Mouse (Mus musculus) layer of hippocampus, postnatal 36 days (tissue): ENCODE measurements around the gene Casd1. TPM values are rescaled to one million over a fixed set of nuclear protein-coding genes. Genes with fewer than 3 reads are reported as not detected.

Source experiments
- DNase-seq, 2 experiments: peaks; one replicate each; pipeline ENCODE4 v3.0.0; 2022
- total RNA-seq, 2 experiments: library from RNA; stranded (reverse); gene quantifications; 2 replicates each; pipeline ENCODE4 v1.2.3; 2021

Casd1 gene
- 10 to 100 TPM; 48.5 to 52.8 TPM for total RNA-seq

DNA sequence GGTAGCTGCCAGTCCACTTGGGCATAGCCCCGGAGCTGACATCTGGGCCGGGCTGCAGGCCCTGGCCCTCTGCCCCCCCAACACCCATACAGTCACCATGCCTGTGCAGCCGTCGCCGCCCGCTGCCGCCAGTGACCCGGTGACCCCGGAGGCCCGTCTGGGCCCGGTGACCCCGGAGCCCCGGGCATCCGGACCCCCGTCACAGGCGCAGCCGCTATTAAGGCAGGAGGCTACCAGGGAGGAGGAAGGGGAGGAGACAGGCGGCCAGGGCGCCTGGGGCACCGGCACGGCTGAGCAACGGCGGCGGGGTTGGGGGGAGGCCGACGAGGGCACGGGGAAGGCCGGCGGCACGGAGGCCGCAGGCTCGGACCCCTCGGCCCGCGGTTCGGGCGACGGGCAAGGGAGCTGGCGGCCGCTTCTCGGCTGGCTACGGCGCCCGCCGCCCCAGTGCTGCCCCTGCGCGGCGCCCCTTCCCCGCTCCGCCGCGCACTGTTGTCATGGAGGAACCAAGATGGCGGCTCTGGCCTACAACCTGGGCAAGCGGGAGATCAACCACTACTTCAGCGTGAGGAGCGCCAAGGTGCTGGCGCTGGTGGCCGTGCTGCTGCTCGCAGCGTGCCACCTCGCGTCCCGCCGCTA, at the start of gene Casd1:
Casd1 (plus strand) TSS at position 182 of the 639 bp plus-strand sequence.
- peak; percentile 63 to 65 for DNase-seq

GRCm38 (mm10) chr6:4555366-4555765, 45.3 kb upstream of the Casd1 start:
- no peak for DNase-seq

- no peak for DNase-seq
Observed at GRCm38 (mm10) chr6:4557086-4557485, 43.6 kb upstream of the Casd1 start.

DNA sequence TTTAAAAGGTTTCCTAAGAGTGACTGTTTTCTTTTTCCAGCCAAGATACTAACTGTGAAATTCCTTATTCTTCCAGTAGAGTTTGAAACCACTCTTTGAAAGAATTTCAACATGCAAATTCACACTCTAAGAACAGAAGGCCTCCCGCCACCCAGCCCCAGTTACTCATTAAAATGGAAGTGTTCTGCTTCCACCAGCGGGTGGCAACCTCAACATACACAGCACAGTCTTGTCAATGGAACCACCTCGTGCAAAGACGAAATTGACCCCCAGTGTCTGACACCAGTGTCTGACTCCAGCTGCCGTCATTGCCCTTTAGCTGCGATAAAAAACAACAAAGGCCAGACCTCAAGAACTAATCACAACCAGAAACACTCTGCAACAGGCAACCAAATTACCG, 43.0 kb upstream of the Casd1 start:
- DNase-seq, result peak; percentile 34 to 40

DNA sequence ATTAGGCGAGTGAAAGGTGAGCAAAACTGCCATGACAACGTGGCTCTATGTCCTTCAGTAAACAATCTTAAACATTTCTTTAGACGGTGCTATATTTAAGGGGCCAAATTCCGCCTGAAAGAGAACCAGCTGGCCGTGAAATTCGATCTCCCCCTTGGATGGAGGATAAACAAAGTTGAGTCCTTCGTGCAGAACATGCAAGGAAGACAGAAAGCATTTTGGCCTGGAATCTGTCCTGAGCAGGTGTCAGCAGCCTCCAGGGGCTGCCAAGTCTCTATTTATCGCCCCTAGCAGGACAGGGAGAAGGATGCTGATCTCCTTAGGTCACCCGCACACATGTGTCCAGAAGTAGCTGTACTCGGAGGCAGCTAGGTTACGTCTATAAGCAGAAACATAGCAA, 39.5 kb upstream of the Casd1 start:
- DNase-seq, result no peak

DNA sequence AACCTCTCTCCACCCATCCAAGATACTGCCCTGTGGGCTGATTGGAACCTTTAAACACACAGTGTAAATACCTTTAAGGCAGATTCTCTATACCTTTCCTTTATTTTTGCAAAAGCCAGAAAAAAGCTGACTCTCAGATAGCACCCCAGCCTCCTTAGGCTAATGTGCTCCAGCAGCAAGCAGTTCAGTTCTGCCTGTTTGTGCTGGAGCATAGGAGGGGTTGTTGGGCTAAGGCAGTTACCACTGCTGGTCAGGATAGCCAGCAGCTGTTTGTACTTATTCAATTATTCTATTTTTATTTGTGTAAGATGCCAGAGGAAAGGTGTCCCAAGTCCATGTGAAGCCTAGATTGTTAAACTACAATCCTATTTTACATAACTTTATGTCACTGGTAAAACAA, 39.0 kb upstream of the Casd1 start:
- no peak for DNase-seq

GRCm38 (mm10) chr6:4562401-4562800, 38.2 kb upstream of the Casd1 start:
- no peak for DNase-seq

DNA sequence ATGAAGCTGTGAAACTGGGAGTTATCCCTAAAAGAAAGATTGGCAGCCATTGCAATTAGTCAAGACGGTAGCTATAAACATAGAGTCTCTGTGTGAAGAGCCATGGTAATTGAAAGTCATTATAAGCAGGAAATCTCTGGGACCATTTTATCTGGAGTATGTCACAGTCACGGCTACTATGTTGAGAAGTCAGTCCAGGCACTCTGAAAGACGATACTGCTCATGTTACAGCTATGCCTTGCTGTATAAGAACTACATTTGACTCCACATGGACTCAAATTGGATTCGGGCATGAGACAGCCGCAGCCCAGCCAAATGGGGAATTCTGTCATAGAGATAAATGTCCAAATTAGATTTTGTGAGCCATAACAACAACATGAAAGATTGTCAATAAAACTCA, 37.2 kb upstream of the Casd1 start:
- no peak for DNase-seq

- no peak for DNase-seq
Observed at GRCm38 (mm10) chr6:4570412-4570811, 30.2 kb upstream of the Casd1 start.

- no peak for DNase-seq
Observed at GRCm38 (mm10) chr6:4577756-4578155, 22.9 kb upstream of the Casd1 start.

DNA sequence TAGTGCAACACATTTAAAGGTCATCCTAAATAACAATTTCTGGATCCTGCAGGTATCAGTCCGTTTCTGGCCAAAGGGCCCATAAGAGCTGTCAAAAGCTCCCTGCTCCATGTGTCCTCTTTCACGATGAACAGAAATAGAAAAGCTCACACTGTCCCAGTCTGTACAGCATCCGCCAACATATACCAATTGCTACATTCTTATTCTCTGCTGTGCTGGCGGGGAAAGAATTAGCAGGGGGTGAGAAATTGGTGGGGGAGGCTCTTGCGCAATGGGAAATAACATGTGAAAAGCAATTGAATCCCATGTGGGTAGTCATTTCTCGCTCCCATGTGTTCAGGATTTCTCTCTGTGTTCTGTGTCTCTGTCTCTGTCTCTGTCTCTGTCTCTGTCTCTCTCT, 22.3 kb upstream of the Casd1 start:
- DNase-seq, result no peak

DNA sequence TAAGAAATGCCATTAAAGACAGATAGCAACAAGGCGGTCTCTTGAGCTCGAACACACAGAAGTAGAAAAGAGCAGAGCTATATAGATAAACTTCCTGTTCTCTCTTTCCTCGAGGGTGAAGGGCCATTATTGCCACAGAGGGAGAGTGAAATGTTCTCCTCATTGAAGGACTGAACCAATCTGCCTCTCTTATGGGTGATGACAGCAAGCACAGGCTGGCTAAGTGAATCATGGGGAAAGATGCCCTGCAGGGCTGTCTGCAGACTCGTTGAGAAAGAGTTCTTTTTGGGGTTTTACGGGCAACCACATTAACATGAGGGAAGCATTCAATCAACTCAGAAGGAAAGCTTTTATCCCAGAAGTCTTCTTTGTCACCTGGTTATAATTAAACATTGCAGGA, 21.0 kb upstream of the Casd1 start:
- DNase-seq, result no peak

DNA sequence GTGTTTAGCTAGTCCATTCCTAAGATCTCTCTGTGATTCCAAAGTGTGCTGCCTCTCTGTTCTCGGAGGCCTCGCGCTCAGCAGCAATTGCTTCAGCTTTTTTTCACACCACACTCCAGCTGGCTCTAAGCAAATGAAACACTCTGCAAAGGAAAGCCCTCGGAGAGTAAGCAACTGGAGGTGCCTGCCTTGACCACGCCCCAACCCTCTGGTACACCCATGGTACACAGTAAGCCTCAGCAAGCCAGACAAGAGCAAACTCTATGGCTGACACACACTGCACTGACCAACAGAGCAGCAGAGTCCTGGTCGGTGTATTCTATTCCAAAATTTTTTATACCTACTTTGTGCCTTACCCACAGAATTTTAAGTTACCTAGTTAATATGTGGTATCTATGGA, 17.2 kb upstream of the Casd1 start:
- no peak for DNase-seq

DNA sequence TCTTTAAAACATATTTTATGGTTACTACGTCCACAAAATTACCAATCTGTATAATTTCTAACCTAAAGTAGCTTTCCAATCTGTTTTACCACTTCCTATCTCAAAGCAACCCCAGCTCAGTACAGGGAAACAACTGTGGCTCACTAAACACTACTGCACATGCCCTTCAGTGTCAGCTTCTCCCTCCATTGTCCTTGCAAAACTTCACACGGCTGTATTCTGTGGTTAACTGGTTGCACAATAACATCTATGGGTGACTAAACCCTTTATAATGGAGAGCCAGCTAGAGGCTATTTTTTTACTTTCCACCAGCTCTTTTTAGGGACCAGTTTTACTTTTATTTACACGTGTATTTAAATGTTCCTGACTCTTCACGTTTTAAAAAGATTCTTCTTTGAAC, 12.7 kb upstream of the Casd1 start:
- DNase-seq, result no peak

- DNase-seq, result no peak
Observed at GRCm38 (mm10) chr6:4588722-4589121, 11.9 kb upstream of the Casd1 start.

- DNase-seq, result no peak
Observed at GRCm38 (mm10) chr6:4590089-4590488, 10.6 kb upstream of the Casd1 start.

GRCm38 (mm10) chr6:4597711-4598110, 2.9 kb upstream of the Casd1 start:
- no peak for DNase-seq

DNA sequence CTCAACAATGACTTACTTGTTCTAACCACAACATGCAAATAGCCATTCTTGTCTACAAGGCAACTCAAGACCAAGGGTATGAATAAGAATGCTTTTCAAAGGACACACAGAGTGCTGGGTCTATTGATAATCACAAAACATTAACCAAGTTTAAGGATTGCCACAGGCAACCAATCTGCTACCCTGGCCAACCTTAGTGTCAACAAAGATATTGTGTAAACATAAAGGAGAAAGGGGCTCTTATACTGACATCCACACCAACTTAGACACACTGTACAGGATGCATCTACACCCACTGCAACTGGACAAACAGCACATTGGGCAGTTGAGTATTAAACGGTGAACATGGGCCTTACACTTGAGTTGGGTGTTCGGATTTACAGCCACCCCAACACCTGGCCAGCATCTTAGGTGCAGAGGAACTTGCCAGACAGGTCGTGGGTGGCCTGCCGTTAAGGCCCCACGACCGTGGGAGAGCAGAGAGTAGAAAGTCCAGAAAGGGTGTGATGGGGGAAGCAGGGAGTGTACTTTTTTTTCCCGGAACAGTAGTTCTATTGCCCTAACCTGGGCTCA, 468 bp upstream of the Casd1 start:
- DNase-seq, result no peak

- DNase-seq, result peak; percentile 21 to 26
Observed at GRCm38 (mm10) chr6:4601297-4601931, 775 bp downstream of the Casd1 start.

DNA sequence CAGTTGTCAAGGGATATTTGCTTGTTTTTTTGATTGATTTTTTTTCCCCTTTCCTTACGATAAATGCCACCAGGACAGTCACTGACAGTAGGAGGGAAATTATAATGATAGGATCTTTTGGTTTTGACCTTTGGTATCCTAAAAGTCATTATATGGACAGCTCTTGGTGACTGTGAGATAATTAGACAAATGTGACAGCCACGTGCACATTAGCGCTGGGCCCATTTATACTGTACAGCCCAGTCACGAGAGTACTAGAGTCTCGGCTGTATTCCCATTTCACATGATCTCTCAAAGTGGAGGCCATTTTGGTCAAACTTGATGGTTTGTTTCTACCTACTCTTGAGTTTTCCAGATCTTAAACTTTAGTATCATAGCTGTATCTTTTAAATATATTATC, 1.4 kb downstream of the Casd1 start:
- no peak for DNase-seq

DNA sequence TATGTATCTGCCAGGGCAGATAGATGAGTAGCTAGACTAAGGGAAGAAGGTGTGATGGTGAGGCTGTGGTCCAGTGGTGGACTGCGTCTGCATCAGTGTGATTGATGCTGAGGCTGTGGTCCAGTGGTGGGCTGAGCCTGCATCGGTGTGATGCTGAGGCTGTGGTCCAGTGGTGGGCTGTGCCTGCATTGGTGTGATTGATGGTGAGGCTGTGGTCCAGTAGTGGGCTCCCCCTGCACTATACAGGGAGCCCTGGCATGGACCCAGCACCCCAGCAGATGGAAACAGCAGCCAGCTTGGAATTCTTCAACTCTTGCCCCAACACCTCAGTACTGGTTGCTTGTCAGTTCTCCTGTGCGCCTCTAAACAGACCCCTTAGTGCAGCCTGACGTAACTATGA, 5.8 kb downstream of the Casd1 start:
- DNase-seq, result no peak

DNA sequence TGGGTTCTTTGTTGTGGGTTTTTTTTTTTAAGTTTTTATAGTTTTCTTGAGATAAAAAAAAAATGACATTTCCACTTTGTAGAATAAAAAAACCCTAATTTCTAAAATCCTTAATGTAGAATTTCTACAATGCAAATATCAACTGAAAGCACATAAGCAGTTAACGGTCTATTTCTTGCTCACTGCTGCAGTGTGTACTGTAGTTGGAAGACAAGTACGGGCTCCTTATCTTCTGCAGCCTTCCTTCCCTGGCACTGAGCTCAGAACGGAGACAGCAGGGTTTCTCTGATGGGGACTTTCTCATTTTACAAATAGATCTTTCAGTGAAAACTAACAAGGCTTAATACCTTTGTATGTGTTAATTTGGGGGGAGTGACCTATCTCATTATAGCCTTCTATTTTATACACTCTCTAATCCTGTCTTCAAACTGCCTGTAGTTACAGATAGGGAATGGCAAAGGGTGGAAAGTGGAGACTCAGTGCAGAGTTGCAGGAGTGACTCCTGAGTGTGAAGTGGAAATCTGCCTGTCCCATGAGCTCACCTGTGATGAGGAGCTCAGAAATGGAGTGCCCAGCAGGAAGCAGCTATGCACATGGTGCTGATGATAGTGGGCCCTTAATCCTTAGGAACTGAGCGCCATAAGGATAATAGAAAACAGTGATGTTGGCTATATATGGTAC, 9.7 kb downstream of the Casd1 start:
- DNase-seq, result no peak

DNA sequence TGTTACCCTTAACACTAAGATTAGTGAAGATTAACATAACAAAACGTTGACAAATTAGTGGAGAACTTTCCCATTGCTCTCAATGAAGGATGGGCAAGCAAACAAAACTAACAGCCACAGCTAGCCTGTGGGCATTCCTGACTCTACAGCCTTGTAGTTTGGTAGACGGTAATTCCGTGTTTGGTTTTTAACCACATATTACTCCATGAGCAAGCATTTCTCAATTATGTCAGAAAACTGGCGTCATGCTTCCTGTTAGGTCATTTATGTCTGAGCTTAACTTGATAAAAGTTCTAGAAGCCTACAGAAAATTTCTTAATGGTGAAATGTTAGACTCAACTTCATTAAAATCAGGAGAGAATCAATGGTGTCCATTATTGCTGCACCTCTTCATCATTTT, 11.2 kb downstream of the Casd1 start:
- DNase-seq, result no peak

DNA sequence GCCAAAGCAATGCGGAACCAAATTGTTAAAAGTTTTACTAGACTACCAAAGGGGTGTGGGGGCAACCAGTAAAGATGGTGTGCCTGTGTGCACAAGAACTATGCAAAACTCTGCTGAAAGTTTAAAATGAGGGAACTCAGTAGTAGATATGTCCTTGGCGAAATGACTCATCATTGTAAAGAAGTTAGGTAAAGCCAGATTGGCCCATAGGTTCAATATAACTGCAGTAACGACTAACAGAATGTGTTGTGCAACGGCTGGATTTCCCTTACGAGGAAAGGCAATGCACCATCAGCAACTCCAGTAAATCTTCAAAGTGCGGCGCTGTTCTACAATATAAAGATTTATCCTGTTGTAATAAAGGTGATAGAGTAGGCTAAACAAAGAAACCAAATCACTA, 11.8 kb downstream of the Casd1 start:
- no peak for DNase-seq
